8 mouse cellular contexts compared by ENCODE assay signal in genomic region chr16:31750526-31750925, GRCm38 (mm10).
A peak's percentile ranks its signal among the peaks of the same experiment; 100 is the strongest.
DNase-seq lines count a peak whose midpoint lies in the region.

No protein-coding gene starts in this region.

- DNase-seq in kidney, adult 9 months: peak; percentile 41
- no peak for DNase-seq in kidney, adult 18-20 months
- peak; percentile 16 for DNase-seq in thymus, postnatal 4 days
- DNase-seq in thymus, postnatal 36 days: no peak
- peak; percentile 61 for DNase-seq in embryo, embryonic 11 days
- no peak for DNase-seq in ovary, postnatal 14 days (ENCODE audit: low spot score)
- DNase-seq in frontal cortex, postnatal 25 days (ENCODE audit: low spot score in 2 of 2): no peak
- DNase-seq in gastrocnemius, postnatal 4 days (ENCODE audit: low spot score in 2 of 2): no peak

Comparison
In these comparisons a context has a peak if more than half of its experiments do, and no peak if none do; other contexts are left out.
1. DNase-seq: peak in kidney, adult 9 months (single experiment), thymus, postnatal 4 days (single experiment) and embryo, embryonic 11 days (single experiment); none in kidney, adult 18-20 months (single experiment), thymus, postnatal 36 days (0 of 2), ovary, postnatal 14 days (single experiment), frontal cortex, postnatal 25 days (0 of 2) and gastrocnemius, postnatal 4 days (0 of 2).